Mouse (Mus musculus) bone marrow macrophage, adult 2 months (primary cell): ENCODE data around the gene Lmod2.

Source experiments
- CTCF ChIP-seq: IDR thresholded peaks from 2 replicates; pipeline ENCODE4 v1.5.1; 2012; ENCODE audit warnings: low read depth, mild to moderate bottlenecking, low read length, moderate library complexity
- POLR2A ChIP-seq: IDR thresholded peaks from 2 replicates; pipeline ENCODE4 v1.6.1; 2012; ENCODE audit warnings: mild to moderate bottlenecking, low read depth, low read length, borderline replicate concordance

DNA sequence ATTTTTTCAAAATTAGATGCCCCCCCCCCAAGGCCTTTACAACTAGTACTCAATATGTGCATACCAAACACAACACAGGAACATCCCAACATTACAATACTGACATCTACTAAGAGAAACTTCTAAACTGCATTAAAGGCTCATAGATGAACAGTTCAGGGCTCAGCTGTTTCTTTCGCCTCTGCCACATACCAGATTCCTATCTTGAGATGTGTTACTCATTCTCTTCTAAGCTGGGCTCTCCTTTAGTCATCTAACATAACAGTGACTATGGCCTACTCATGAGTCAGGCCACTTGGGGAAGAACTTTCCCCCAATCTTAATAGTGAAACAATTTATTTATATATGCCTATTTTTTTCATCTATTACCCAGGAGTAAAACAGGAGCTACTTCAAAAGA is 30.9 kb downstream of the Lmod2 start:
- TF ChIP-seq CTCF: no peak
- TF ChIP-seq POLR2A: no peak
